Mouse (Mus musculus) bone marrow macrophage, adult 2 months (primary cell): Measurements from ENCODE around the gene Ms4a4b.
"Not testable (repeated sequence)": the region's sequence is repeated elsewhere in the genome, so short reads cannot be mapped to it uniquely, and the experiment has no call there.

Source experiments
- CTCF ChIP-seq: IDR thresholded peaks from 2 replicates; pipeline ENCODE4 v1.5.1; 2012; ENCODE audit warnings: low read depth, mild to moderate bottlenecking, low read length, moderate library complexity
- POLR2A ChIP-seq: IDR thresholded peaks from 2 replicates; pipeline ENCODE4 v1.6.1; 2012; ENCODE audit warnings: mild to moderate bottlenecking, low read depth, low read length, borderline replicate concordance

GRCm38 (mm10) chr19:11469215-11469614 lies 25.9 kb downstream of the Ms4a4b start, which contains the start of gene Ms4a6c:
- not testable (repeated sequence) for TF ChIP-seq POLR2A, CTCF
